Mouse (Mus musculus): ENCODE measurements at regions not wholly inside any gene's neighbourhood (a gene's known extent, or its start where the extent isn't known, plus 50 kb on each side); places are given as distances from the start of the nearest gene placed in this dataset.

GRCm38 (mm10) chr10:31076948-31077347 is 234.3 kb upstream of the Hey2 start:
- DNase-seq (ENCODE audit: low spot score) = no peak

GRCm38 (mm10) chr10:31076415-31076814 is 233.8 kb upstream of the Hey2 start:
- peak; percentile 15 for DNase-seq (ENCODE audit: low spot score)

- no peak for DNase-seq (ENCODE audit: low spot score)
Observed at GRCm38 (mm10) chr10:31074004-31074645, 231.5 kb upstream of the Hey2 start.

GRCm38 (mm10) chr10:31068668-31069223 is 226.1 kb upstream of the Hey2 start:
- DNase-seq (ENCODE audit: low spot score) = no peak

- DNase-seq (ENCODE audit: low spot score) = no peak
Observed at GRCm38 (mm10) chr10:31062732-31063131, 220.1 kb upstream of the Hey2 start.

- no peak for DNase-seq (ENCODE audit: low spot score)
Observed at GRCm38 (mm10) chr10:31053260-31053659, 210.7 kb upstream of the Hey2 start.

GRCm38 (mm10) chr10:31051222-31051621 is 208.6 kb upstream of the Hey2 start:
- no peak for DNase-seq (ENCODE audit: low spot score)

GRCm38 (mm10) chr10:31049352-31049751 is 206.8 kb upstream of the Hey2 start:
- no peak for DNase-seq (ENCODE audit: low spot score)

- DNase-seq (ENCODE audit: low spot score) = no peak
Observed at GRCm38 (mm10) chr10:31035611-31036010, 193.0 kb upstream of the Hey2 start.

GRCm38 (mm10) chr10:31034782-31035181 is 192.2 kb upstream of the Hey2 start:
- no peak for DNase-seq (ENCODE audit: low spot score)

GRCm38 (mm10) chr10:31030676-31031075 is 188.1 kb upstream of the Hey2 start:
- no peak for DNase-seq (ENCODE audit: low spot score)

- no peak for DNase-seq (ENCODE audit: low spot score)
Observed at GRCm38 (mm10) chr10:31026440-31026839, 183.8 kb upstream of the Hey2 start.

- no peak for DNase-seq (ENCODE audit: low spot score)
Observed at GRCm38 (mm10) chr10:31012669-31013358, 170.2 kb upstream of the Hey2 start.

- no peak for DNase-seq (ENCODE audit: low spot score)
Observed at GRCm38 (mm10) chr10:31009955-31010254, 167.3 kb upstream of the Hey2 start.

GRCm38 (mm10) chr10:31009128-31009954 is 166.7 kb upstream of the Hey2 start:
- DNase-seq (ENCODE audit: low spot score) = no peak

GRCm38 (mm10) chr10:30998163-30998944 is 155.8 kb upstream of the Hey2 start:
- no peak for DNase-seq (ENCODE audit: low spot score)

GRCm38 (mm10) chr10:30992167-30992566 is 149.6 kb upstream of the Hey2 start:
- DNase-seq (ENCODE audit: low spot score) = no peak

- DNase-seq (ENCODE audit: low spot score) = no peak
Observed at GRCm38 (mm10) chr10:30980279-30980968, 137.8 kb upstream of the Hey2 start.

- DNase-seq (ENCODE audit: low spot score) = no peak
Observed at GRCm38 (mm10) chr10:30979766-30980165, 137.2 kb upstream of the Hey2 start.

GRCm38 (mm10) chr10:30966176-30966575 is 123.6 kb upstream of the Hey2 start:
- no peak for DNase-seq (ENCODE audit: low spot score)

- DNase-seq (ENCODE audit: low spot score) = no peak
Observed at GRCm38 (mm10) chr10:30953825-30954224, 111.2 kb upstream of the Hey2 start.
